Mouse (Mus musculus) kidney, adult 9 months (tissue): Measurements from ENCODE around the gene Smok3b.
"Not testable (repeated sequence)": the region's sequence is repeated elsewhere in the genome, so short reads cannot be mapped to it uniquely, and the experiment has no call there.

Experiments used
- DNase-seq: peaks from one replicate; pipeline ENCODE4 v3.0.0; 2022

The Smok3b gene

DNA sequence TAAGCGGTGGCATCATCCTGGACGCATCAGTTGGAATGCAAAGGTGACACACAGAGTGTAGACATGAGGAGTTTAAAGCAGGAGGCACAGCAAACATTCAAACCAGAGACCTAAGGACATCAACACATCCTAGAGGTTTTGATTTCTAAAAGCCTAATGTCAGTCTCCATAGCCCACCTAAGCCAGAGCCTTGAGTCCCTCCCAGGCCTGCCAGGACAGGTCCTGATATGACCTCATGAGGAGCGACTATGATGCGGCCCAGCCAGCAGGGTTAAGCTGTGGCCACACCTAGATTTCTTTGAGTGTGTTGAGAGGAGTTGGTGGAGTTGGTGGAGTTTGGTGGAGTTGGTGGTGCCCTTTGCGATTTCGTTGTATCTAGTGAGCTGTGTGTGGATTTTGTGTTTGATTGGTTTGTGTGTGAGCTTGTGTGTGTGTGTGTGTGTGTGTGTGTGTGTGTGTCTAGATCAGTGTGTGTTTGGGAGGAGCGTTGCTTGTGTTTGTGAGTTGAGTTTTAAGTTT is at the start of gene Smok3b, which contains the start of gene Smok3a:
Smok3b (plus strand) TSS at position 469 of the 519 bp plus-strand sequence.
Smok3a (plus strand) TSS at position 301 of the 519 bp plus-strand sequence.
- not testable (repeated sequence) for DNase-seq

DNA sequence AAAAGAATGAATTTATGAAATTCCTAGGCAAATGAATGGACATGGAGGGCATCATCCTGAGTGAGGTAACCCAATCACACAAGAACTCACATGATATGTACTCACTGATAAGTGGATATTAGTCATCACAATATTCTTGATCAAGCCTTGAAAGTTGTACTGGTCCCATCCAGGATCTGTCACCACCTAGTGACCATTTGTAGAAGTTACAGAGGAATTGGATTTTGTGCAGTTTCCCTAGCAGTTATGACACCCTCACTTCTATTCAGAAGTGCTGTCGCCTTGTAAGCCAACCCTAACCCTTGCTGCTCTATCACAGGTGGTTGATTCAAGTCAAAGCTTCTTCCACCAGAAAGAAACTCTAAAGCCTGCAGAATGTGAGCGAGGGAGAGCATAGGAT is 48.1 kb upstream of the Smok3b start:
- no peak for DNase-seq

DNA sequence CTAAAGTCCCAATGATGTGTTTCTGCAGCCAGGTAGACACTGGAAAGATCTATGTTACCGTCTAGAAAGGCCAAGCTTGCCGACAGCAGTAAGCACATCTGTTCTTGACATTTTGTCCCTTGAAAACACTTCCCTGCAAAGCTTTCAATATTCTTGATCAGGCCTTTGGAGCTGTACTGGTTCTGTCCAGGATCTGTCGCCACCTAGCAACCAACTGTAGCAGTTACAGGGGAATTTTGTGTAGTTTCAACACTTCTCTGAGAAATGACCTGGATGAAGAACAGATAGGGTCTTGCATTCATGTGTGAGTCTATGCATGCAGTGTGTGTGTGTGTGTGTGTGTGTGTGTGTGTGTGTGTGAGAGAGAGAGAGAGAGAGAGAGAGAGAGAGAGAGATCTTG is 47.5 kb upstream of the Smok3b start:
- DNase-seq = no peak

DNA sequence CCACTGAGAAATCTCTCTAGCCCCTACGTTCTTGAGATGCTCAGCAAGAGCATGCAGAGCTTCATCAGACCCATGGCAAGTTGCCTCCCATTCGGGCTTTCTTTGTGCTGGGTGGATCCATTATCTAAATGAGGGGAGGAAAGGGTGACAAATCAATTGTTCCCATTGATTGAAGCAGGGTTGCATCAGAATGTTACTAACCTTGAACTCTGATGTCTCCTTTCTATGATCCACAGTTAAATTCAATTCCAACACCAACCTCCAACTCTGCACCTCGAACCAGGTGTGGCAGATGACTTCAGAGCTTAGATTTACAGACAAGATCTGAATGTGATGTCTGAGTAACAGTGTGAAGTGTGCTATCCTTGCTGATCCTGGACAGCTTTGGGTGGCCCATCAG is 46.5 kb upstream of the Smok3b start:
- DNase-seq = no peak

- DNase-seq = no peak
Measured at GRCm38 (mm10) chr5:137975434-137975833, 45.8 kb upstream of the Smok3b start.

- DNase-seq = peak; percentile 39
Measured at GRCm38 (mm10) chr5:137977291-137977690, 43.9 kb upstream of the Smok3b start.

DNA sequence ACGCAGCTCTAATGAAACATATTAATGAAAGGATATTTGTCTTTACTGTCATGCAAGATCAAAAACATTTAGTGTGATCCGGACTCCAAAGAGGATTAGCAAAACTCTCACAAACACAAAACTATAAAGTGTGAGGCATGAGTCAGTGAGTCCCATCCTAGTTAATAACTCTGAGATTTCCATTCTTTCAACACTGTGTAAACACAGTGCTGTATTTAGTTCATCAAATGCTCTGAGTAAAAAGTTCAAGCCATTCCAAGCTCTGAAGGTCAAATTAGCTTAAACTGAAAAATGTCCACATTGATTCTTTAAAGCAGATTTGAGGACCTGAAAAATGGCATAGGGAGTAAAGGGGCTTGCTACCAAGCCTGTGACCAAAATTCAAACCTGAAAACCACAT is 42.1 kb upstream of the Smok3b start:
- no peak for DNase-seq

GRCm38 (mm10) chr5:137981300-137981699 is 39.9 kb upstream of the Smok3b start, which contains the start of gene Azgp1:
Gene Azgp1 (plus strand): TSS chr5:137981520.
- peak; percentile 88 for DNase-seq

GRCm38 (mm10) chr5:137986351-137986750 is 34.9 kb upstream of the Smok3b start:
- DNase-seq = no peak

GRCm38 (mm10) chr5:138009437-138009836 is 11.8 kb upstream of the Smok3b start:
- DNase-seq = peak; percentile 70

DNA sequence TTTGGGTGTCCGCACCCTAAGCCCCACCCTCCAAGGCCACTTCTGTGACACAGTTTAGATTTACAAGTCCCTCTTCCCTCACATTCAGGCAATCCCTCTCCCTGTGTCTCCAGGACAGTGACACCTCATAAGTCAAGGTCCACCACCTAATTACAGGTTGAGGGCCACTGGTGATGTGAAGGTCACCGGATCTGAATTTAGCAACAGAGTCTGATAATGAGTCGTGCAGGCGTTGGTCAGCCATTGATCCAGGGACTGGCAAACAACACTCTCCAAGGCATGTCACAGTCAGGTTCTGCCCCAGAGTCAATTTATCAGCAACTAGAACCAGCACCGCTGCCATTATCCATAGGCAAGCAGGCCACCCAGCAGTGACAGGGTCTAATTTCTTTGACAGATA is 8.8 kb upstream of the Smok3b start:
- no peak for DNase-seq

DNA sequence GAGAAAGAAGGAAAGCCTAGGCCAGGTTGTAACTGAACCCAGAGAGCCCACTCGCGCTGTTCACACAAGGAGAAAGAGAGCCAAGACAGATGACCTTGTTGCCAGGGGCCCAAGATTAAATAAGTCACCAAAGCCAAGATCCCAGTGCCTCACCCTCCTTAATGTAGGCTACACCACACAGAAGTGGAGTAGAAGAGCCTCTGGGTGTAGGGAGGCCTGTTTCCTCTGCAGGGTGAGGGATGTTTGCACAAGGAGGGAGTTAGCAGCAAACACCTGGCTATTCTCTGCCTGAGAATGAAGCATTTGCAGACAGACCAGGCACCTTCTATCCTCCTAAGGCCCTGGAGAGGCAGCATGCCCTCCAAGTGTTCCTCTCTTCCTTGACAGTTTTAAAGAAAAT is 4.7 kb upstream of the Smok3b start:
- no peak for DNase-seq

DNA sequence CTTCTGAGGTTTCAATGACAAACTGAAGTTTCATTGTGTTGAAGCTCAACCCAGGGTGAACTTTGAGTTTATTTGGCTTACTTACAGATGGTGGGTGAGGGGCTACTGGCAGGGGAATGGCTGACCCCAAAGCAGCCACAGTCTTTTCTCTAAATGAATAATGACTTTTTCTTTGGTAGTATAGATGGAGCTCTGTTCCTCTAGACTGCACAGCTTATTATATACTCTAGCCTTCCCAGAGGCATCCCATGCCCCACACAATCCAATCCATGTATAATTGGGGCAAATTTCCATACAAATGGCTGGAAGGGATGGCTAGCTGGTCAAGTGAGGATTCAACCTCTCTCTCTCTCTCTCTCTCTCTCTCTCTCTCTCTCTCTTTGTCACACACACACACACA is 4.2 kb upstream of the Smok3b start:
- no peak for DNase-seq

- not testable (repeated sequence) for DNase-seq
Measured at GRCm38 (mm10) chr5:138019577-138019976, 1.7 kb upstream of the Smok3b start.

GRCm38 (mm10) chr5:138052894-138053293 is 31.7 kb downstream of the Smok3b start, which contains the start of gene Smok3c:
Gene Smok3c (plus strand): TSS chr5:138053194.
- DNase-seq = not testable (repeated sequence)

DNA sequence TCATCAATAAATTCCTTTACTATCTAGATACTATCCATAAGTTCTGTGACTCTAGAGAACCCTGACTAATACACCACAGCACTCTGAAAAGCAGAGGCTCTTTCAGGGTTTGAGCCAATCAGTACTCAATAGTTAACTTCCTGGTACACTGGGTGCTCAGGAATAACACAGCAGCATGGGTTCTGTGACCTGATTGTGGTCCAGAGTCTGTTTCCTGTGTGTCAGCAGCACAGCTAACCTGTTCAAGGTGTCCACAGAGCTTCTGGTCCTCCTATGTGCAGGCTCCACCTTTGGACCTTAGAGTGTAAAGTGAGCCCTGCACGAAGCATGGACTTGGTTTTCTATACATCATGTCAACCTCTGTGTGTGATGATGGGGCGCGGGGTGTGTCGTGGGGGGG is 52.6 kb downstream of the Smok3b start:
- DNase-seq = no peak

- peak; percentile 85 for DNase-seq
Measured at GRCm38 (mm10) chr5:138075684-138076083, 54.5 kb downstream of the Smok3b start.

- DNase-seq = no peak
Measured at GRCm38 (mm10) chr5:138076148-138076547, 54.9 kb downstream of the Smok3b start.

- peak; percentile 69 for DNase-seq
Measured at GRCm38 (mm10) chr5:138080456-138080855, 59.2 kb downstream of the Smok3b start.

DNA sequence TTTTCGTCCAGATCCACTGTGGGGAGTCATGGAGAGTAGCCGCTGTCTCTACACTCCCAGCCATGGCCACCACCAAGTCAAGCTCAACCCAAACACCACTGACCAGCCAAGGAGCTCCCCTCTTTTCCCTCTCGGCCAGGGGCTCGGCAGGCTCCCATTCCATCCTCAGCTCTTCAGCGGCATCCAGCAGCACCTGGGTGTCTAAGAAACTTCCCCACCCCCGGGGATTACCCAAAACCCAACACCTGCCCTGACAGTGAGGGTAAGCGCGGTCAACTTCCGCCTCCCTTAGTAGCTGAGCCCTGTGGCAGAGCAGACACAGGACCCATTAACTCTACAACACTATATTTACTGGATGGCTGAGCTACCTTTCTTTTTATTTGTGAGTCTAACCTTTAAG is 60.2 kb downstream of the Smok3b start:
- peak; percentile 2 for DNase-seq

DNA sequence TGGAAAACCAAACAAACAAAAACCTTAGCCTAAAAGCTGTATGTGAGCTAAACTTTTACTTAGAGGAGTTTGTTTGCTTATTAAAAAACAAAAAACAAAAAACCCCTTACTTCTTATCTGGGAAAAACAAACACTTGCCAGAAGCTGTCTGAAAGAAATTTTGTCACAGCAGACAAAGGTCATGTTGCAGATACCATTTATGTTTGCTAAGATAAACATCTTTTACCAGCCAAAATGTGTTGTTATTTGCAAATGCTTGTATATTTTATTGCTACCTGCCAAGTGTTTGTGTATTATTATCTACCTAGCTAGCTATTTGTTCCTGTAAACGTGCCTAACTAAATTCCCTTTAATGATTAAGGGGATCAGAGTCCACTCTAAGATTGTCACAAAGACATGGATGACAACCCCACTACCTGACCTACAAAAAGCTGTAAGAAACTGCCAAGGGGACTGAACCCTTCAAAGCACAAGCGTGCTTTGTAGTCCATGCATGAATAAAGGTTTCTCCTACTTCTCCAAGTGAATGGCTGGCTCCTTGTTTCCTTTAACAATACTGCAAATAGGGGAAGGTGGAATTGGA is 62.2 kb downstream of the Smok3b start:
- DNase-seq = peak; percentile 71

DNA sequence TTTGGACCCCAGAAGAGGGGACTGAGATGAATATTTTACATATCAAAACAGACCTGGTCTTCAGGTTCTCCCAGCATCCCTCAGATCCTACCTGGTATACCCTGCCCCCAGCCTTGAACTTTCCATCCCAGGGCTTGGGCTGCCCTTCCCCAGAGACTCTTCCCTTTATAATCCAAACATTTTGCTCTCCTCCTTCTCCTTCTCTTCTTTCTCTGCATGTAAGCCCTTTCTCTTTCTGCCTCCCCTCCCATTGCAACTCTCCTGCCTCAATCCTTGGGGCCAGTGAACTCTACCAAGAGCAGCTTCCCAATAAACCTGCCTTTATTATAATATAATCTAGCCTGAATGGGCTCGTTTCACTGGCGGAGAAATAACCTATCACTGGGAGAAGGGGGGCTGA is 62.7 kb downstream of the Smok3b start:
- DNase-seq = no peak

DNA sequence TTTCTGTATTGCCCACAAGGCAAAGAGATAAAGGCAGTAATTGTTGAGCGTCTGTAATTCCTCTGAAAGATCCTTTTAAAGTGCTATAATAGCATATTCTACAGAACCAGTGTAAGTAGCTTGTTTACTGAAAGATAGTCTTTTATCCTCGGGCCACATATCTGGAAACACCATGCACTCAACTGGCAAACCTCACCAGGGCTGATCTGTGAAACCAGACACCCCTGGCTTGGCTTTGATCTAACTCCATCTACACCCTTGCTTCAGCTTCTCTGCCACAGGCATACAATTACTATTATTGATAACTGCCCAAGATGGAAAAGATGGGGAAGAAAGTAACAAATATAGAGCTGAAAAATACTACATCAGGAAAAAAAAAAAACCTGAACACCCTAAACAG is 63.3 kb downstream of the Smok3b start:
- peak; percentile 17 for DNase-seq

- DNase-seq = peak; percentile 90
Measured at GRCm38 (mm10) chr5:138084996-138085395, 63.8 kb downstream of the Smok3b start, which contains the start of gene Zkscan1. Gene Zkscan1 (plus strand): TSS chr5:138085084.

GRCm38 (mm10) chr5:138085421-138085911 is 64.2 kb downstream of the Smok3b start:
- peak; percentile 52 for DNase-seq
